8 mouse cellular contexts compared by ENCODE assay signal in genomic region chr1:93207536-93208064, GRCm38 (mm10).
A peak's percentile ranks its signal among the peaks of the same experiment; 100 is the strongest.
DNase-seq lines count a peak whose midpoint lies in the region.
"Had no signal": no experiment of that assay in that cellular context is flagged by ENCODE, and none has a peak within 500 bp of the region (broad histone marks: within the 10 kb centered on the region; RNA-seq: fewer than 3 reads in every experiment).

No protein-coding gene starts in this region.

- DNase-seq in kidney, adult 18-20 months, result peak; percentile 28
- no peak for DNase-seq in kidney, adult 9 months
- DNase-seq in right cerebral cortex, adult 18-20 months, result peak; percentile 22
- no peak for DNase-seq in right cerebral cortex, postnatal 4 days
- peak; percentile 24 to 48 for DNase-seq in frontal cortex, postnatal 36 days (ENCODE audit: low spot score in 2 of 2)
- DNase-seq in right cerebral cortex, postnatal 10 days (ENCODE audit: low spot score in 2 of 2), result peak; percentile 44 to 61
- no peak for DNase-seq in cerebellum, adult 11-12 months
- DNase-seq: heart, postnatal 10 days had no signal

Comparison
In these comparisons a context has a peak if more than half of its experiments do, and no peak if none do; other contexts are left out.
1. DNase-seq: peak in kidney, adult 18-20 months (single experiment), right cerebral cortex, adult 18-20 months (single experiment), frontal cortex, postnatal 36 days (2 of 2) and right cerebral cortex, postnatal 10 days (2 of 2); none in kidney, adult 9 months (single experiment), right cerebral cortex, postnatal 4 days (single experiment) and cerebellum, adult 11-12 months (single experiment).